Mouse (Mus musculus) duodenum, adult 2 months (tissue): ENCODE data around the gene Selenon. TPM values are rescaled to one million over a fixed set of nuclear protein-coding genes. Genes with fewer than 3 reads are reported as not detected.

Experiments
- polyA plus RNA-seq: library from polyadenylated mRNA; depleted of rRNA; stranded (reverse); fragments of >200 nt; gene quantifications from 2 replicates; pipeline ENCODE4 v1.2.3, GENCODE M21; 2012; ENCODE audit warnings: low replicate concordance; rRNA removed

Gene Selenon
- 4.5 and 6.4 TPM in 2 replicates for polyA plus RNA-seq

DNA sequence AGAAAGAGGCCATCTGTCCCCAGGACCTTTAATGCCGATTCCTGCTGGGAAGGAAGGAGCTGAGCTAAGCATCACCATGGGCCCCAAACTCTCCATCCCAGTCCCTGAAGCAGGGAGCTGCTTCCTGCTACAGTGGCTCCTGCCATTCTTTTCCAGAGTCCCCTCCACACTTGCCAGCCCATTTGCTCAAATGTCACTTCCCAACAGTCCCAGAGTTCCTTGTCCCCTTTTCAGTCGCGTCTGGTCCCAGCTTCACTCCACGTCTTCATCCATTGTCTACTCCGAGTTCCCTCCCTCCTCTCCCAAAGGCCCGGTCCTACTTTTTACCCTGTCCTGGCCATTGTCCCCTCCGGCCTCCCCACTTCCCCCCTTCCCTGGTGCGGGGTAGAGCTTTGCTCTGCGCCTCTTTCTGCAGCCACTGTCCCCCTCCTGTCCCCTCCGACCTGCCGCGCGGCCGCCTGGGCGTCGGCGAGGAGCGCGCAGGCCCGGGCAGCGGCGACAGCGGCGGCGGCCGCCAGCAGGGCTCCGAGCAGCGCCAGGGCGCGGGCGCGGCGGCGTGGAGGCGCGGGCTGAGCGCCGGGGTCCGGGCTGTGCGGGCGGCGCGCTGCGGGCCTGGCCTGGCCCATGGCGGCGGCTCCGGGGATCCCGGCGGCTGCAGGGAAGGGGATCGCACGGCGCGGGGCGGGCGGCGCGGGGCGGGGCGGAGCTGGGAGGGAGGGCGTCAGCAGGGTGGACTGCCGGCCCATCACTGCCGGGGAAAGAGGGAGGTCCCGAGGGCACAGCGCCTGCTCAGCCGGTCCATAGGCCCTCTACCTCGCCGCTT lies at the start of gene Selenon:
TSS of gene Selenon (minus strand) at position 673 of the 823 bp plus-strand sequence.

DNA sequence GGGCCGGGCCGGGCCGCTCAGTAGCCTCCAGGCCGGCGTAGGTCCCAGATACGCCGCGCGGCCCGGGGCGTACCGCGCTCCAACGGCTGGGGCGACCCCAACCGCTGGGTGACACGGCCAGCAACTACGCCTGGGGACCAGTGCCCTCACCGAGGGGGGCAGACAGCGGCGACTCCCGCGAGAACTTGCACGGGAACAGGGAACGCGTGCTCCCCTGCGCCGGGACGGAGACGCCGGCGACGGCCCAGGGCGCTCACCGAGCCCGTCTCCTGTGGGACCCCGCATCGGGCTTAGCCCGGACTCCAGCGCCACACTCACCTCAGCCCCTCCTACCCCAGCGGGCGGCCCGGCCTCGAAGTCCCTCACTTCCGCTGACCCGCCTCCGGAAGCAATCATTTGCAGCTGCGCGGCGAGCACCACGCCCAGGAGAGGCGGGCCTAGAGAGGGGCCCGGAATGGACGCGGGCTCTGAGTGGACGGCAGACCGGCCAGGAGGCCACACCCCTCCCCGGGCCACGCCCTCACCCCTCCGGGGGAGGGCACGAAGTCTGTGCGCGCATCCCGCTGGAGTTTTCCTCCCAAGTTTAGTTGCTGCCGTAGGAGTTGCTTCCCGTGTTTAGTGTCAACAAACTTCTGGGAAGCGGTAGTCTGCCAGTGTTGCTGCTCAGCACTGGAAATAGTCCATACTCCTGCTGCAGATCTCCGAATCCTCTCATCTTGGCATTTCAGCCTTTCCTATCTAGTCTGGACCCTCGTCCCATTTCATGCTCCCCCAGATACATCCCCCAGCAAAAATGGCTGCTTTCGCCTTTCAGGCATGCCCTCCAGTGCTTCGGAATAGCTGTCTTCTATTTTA lies 16.8 kb downstream of the Selenon start, which contains the start of gene Mtfr1l:
TSS of gene Mtfr1l (minus strand) at position 456 of the 855 bp plus-strand sequence.

DNA sequence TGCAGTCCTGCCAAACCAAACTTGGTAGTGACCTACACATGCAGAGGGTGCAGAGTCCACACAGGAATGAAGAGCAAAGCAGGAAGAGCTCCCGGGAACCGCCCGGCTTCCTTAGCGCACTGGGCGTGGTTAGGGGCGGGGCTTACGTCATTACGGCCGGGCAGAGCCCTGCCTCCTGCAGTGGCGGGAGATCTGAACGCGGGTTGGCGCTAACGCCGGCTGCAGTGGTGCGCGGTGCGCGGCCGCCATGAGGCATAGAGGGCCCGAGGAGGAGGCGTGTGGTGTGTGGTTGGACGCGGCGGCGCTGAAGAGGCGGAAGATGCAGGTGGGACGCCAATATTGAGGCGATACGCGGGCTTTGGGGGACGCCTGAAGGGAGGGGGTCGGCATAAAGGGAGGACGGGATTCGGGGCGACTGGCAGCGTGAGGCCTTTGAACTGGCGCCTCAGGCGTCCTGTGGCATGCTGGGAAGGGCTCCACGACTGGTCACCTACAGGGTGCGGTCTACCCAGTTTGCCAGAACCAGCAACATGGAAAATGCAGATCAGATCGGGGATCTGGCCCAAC lies 41.0 kb downstream of the Selenon start, which contains the start of gene Aunip:
TSS of gene Aunip (plus strand) at position 155 of the 567 bp plus-strand sequence.

DNA sequence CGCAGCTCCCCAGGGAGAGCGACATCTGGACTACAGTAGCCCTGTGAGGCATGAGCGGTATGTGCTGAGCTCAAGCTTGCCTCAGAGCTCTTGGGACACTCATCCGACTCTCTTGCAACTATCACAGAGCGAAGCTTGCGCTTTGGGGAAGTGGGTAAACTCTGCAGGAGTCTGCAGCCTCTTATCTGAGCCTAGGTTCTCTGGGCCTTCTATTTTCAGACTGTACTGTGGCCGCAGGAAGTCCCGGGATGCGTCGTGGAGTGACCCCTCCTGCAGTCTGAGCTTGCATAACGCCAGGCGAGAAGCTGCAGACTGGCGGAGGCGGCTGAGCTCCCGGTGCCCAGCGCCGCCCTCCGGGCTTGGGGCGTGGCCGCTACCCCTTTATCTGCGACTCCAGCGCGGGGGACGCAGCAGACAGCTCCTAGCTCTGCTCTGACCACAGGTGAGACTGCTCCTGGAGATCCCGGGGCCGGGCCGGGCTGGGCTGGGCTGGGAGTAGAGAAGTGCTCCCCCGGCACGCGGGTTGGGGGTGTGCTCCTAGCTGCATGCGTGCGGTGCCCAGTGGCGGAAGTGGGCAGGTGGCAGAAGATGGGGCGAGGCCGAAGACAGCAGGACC lies 55.3 kb downstream of the Selenon start, which contains the start of gene Paqr7:
TSS of gene Paqr7 (plus strand) at position 103 of the 616 bp plus-strand sequence.

Other genes with a start within 250 kb of the Selenon start
- gene Trim63, start 237.0 kb downstream of the Selenon start, polyA plus RNA-seq: 0.14 and 0.34 TPM in 2 replicates
- gene Slc30a2, start 209.0 kb downstream of the Selenon start, polyA plus RNA-seq: 25.2 and 83.4 TPM in 2 replicates
- gene Extl1, start 168.3 kb downstream of the Selenon start, polyA plus RNA-seq: 0.88 and 2.1 TPM in 2 replicates
- gene Pafah2, start 155.8 kb downstream of the Selenon start, polyA plus RNA-seq: 30.2 and 36.9 TPM in 2 replicates
- gene Stmn1, start 83.8 kb downstream of the Selenon start, polyA plus RNA-seq: 7.6 and 10.1 TPM in 2 replicates
- 63.7 and 135 TPM in 2 replicates for gene Paqr7, start 55.5 kb downstream of the Selenon start, polyA plus RNA-seq
- gene Aunip, start 41.2 kb downstream of the Selenon start, polyA plus RNA-seq: 0.28 and 0.47 TPM in 2 replicates
- 40.9 and 41.6 TPM in 2 replicates for gene Mtfr1l, start 16.8 kb downstream of the Selenon start, polyA plus RNA-seq
- 2.8 and 4.2 TPM in 2 replicates for gene Man1c1, start 152.1 kb upstream of the Selenon start, polyA plus RNA-seq
- gene Ldlrap1, start 215.9 kb upstream of the Selenon start, polyA plus RNA-seq: 9.4 and 9.6 TPM in 2 replicates